Mouse (Mus musculus): ENCODE results near the gene Rwdd1.
A peak's percentile ranks its signal among the peaks of the same experiment; 100 is the strongest.

GRCm38 (mm10) chr10:33986771-33987170, 32.7 kb downstream of the Rwdd1 start:
- TF ChIP-seq CTCF (IDR thresholded peaks at IDR 0.05; ENCODE audit: extremely low read depth, insufficient read depth, insufficient read length, insufficient replicate concordance) (peak; percentile 64; the same call in 1 of the 2 replicates), POLR2A (IDR thresholded peaks at IDR 0.05; ENCODE audit: low read depth, low read length) (no peak)

All from spleen, adult 2 months (tissue).